Mouse (Mus musculus) heart, embryonic 11.5 days (tissue): ENCODE data around the gene Tmem191c. TPM values are rescaled to one million over a fixed set of nuclear protein-coding genes. Genes with fewer than 3 reads are reported as not detected.

ENCODE experiments used
- ATAC-seq: fragments of 200-750 bp; cut with Nextera tagmentation; replicated peaks from 2 replicates; pipeline ENCODE4 v1.8.0; 2017; ENCODE audit warnings: moderate library complexity; ENCODE audit not compliant: insufficient number of reproducible peaks, low FRiP score, low TSS enrichment
- H3K27ac ChIP-seq: fragments of 300-500 bp; sonication (generic); 2 replicates; pipeline ENCODE4 v1.5.1; 2014; ENCODE audit warnings: mild to moderate bottlenecking, low read depth, low read length
- H3K27me3 ChIP-seq: fragments of 300-500 bp; sonication (generic); 2 replicates; pipeline ENCODE4 v1.6.1; 2014; ENCODE audit warnings: mild to moderate bottlenecking, low read length, mixed read lengths; ENCODE audit not compliant: control insufficient read depth, insufficient read depth
- H3K36me3 ChIP-seq: fragments of 300-500 bp; sonication (generic); 2 replicates; pipeline ENCODE4 v1.6.1; 2014; ENCODE audit warnings: mild to moderate bottlenecking, low read length, moderate library complexity, mixed read lengths; ENCODE audit not compliant: control insufficient read depth, insufficient read depth
- H3K4me1 ChIP-seq: fragments of 300-500 bp; sonication (generic); 2 replicates; pipeline ENCODE4 v1.6.1; 2014; ENCODE audit warnings: low read length; ENCODE audit not compliant: control insufficient read depth, insufficient read depth
- H3K4me2 ChIP-seq: fragments of 300-500 bp; sonication (generic); 2 replicates; pipeline ENCODE4 v1.6.1; 2014; ENCODE audit warnings: mild to moderate bottlenecking, moderate library complexity
- H3K4me3 ChIP-seq: fragments of 300-500 bp; sonication (generic); 2 replicates; pipeline ENCODE4 v1.5.1; 2014; ENCODE audit warnings: low read depth, low read length
- H3K9ac ChIP-seq: fragments of 300-500 bp; sonication (generic); 2 replicates; pipeline ENCODE4 v1.6.1; 2014; ENCODE audit warnings: mild to moderate bottlenecking, low read depth, low read length, moderate library complexity
- H3K9me3 ChIP-seq: fragments of 300-500 bp; sonication (generic); replicated peaks from 2 replicates; pipeline ENCODE4 v1.6.1; 2016; ENCODE audit warnings: low read length; ENCODE audit not compliant: control insufficient read depth
- WGBS: fragments of 180-500 bp; shearing (Covaris S2); extraction: QIAGEN DNeasy Blood & Tissue Kit; methylation state at CpG from one replicate; pipeline ENCODE4 v1.1.7; 2014; ENCODE audit not compliant: insufficient replicate concordance; 5-methylcytosine and 5-hydroxymethylcytosine counted together
- polyA plus RNA-seq: library from polyadenylated mRNA; unstranded; fragments of >200 nt; fragmentation: Nextera tagmentation; extraction: Ambion mirVana; gene quantifications from 2 replicates; pipeline ENCODE4 v1.2.1, GENCODE M21; 2014

Gene Tmem191c
- polyA plus RNA-seq, 1 experiment from 2014 or later, result 4.9 TPM

- Histone ChIP-seq H3K4me3 (peak overlapping the region; percentile 47), H3K4me2 (peak overlapping the region; percentile 86), H3K9ac (peak overlapping the region; percentile 25; the same call in 1 of the 2 replicates), H3K27ac (no peak overlapping the region), H3K27me3 (peaks cover 22% of the 10 kb centered on the region), H3K4me1 (peaks cover 13% of the 10 kb centered on the region), H3K9me3 (no peaks in the 10 kb centered on the region), H3K36me3 (peaks cover 10% of the 10 kb centered on the region; the same call in 1 of the 2 replicates)
- under 1% methylated on average over 60 of the region's 62 CpGs for WGBS
- peak; percentile 81 for ATAC-seq
Observed at GRCm38 (mm10) chr16:17276164-17277151, 581 bp downstream of the Tmem191c start.

GRCm38 (mm10) chr16:17277342-17278211 is 1.7 kb downstream of the Tmem191c start:
- ATAC-seq, result no peak
- Histone ChIP-seq H3K4me1 (peaks cover 13% of the 10 kb centered on the region), H3K27me3 (peaks cover 22% of the 10 kb centered on the region), H3K9ac (no peak overlapping the region), H3K27ac (no peak overlapping the region), H3K9me3 (no peaks in the 10 kb centered on the region), H3K4me2 (peak overlapping the region; percentile 86), H3K36me3 (peaks cover 15% of the 10 kb centered on the region; the same call in 1 of the 2 replicates), H3K4me3 (peak overlapping the region; percentile 47)
- WGBS, result 4% methylated on average over 61 of the region's 61 CpGs

DNA sequence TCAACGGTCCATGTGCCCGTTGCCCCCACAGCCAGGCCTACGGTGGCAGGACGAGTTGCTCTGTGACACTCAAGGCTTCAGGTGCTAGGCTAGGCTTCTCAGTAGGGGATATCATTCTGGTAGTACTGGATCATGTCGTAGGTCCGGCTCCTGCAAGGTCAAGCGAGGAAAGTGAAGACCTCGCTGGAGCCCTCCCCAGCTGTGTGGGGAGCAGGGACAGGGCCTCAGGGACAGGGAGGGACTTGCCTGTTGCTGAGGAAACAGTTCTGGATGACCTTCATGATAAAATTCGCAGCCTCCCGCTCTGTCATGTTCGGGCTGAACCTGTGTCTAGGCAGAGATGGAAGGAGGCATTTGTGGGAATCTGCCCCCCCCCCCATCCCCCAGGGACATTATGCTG is 4.6 kb downstream of the Tmem191c start:
- ATAC-seq, result no peak
- 87% methylated on average over 11 of the region's 11 CpGs for WGBS
- Histone ChIP-seq H3K36me3 (peaks cover 29% of the 10 kb centered on the region), H3K9ac (no peak overlapping the region), H3K9me3 (no peaks in the 10 kb centered on the region), H3K4me3 (no peak overlapping the region), H3K4me2 (no peak overlapping the region), H3K4me1 (peaks cover 15% of the 10 kb centered on the region), H3K27me3 (peaks cover 22% of the 10 kb centered on the region), H3K27ac (no peak overlapping the region)

GRCm38 (mm10) chr16:17283151-17283550 is 7.3 kb downstream of the Tmem191c start:
- Histone ChIP-seq H3K4me2 (no peak overlapping the region), H3K27ac (no peak overlapping the region), H3K36me3 (peaks cover 35% of the 10 kb centered on the region), H3K4me1 (peaks cover 2% of the 10 kb centered on the region; the same call in 1 of the 2 replicates), H3K4me3 (no peak overlapping the region), H3K9ac (no peak overlapping the region), H3K9me3 (no peaks in the 10 kb centered on the region), H3K27me3 (peaks cover 11% of the 10 kb centered on the region)
- 72% methylated on average over 6 of the region's 6 CpGs for WGBS
- ATAC-seq, result no peak

- Histone ChIP-seq H3K9ac (no peak overlapping the region), H3K27me3 (no peaks in the 10 kb centered on the region)
Observed at GRCm38 (mm10) chr16:17287103-17287502, 11.2 kb downstream of the Tmem191c start.

GRCm38 (mm10) chr16:17291016-17291415 is 15.1 kb downstream of the Tmem191c start:
- H3K4me2 ChIP-seq, result no peak overlapping the region
- ATAC-seq, result no peak
- no peaks in the 10 kb centered on the region for H3K4me1 ChIP-seq
- H3K9me3 ChIP-seq, result no peaks in the 10 kb centered on the region
- H3K9ac ChIP-seq, result no peak overlapping the region
- H3K27ac ChIP-seq, result no peak overlapping the region
- no peaks in the 10 kb centered on the region for H3K27me3 ChIP-seq
- H3K36me3 ChIP-seq, result peaks cover 14% of the 10 kb centered on the region; the same call in 1 of the 2 replicates
- H3K4me3 ChIP-seq, result no peak overlapping the region
- 93% methylated on average over 2 of the region's 2 CpGs for WGBS

More at GRCm38 (mm10) chr16:17287103-17287502, 11.2 kb downstream of the Tmem191c start:
- Histone ChIP-seq H3K4me3 (no peak overlapping the region), H3K27ac (no peak overlapping the region), H3K4me2 (no peak overlapping the region), H3K36me3 (peaks cover 24% of the 10 kb centered on the region), H3K4me1 (0 out of 2 replicates have a peak, but pooled peaks cover 2% of the 10 kb centered on the region), H3K9me3 (no peaks in the 10 kb centered on the region)
- ATAC-seq, result no peak
- 90% methylated on average over 2 of the region's 2 CpGs for WGBS

DNA sequence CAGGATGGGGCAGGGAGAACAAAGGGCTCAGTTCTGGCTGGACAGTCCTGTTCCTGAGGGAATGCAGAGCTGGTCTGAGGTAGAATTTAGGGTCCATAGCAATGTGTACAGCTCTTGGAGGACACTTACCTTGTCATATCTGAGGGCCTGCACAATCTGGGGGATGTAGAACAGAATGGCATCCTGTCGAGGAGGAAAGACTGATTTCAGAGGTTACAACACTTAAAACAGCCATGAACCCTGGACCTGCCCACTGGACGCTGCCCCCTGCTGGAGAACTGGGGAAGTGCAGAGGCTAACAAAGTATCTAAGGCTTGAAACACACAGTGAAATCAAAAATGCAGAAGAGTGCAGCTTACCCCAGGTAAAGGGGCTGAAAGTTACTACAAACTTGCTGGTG is 16.9 kb downstream of the Tmem191c start:
- H3K27ac ChIP-seq, result no peak overlapping the region
- H3K36me3 ChIP-seq, result peaks cover 19% of the 10 kb centered on the region; the same call in 1 of the 2 replicates
- no peak overlapping the region for H3K4me2 ChIP-seq
- no peak overlapping the region for H3K9ac ChIP-seq
- H3K9me3 ChIP-seq, result no peaks in the 10 kb centered on the region
- no peak overlapping the region for H3K4me3 ChIP-seq
- no peaks in the 10 kb centered on the region for H3K4me1 ChIP-seq
- 4% methylated on average over 2 of the region's 2 CpGs for WGBS
- no peak for ATAC-seq
- no peaks in the 10 kb centered on the region for H3K27me3 ChIP-seq

- Histone ChIP-seq H3K9me3 (no peaks in the 10 kb centered on the region), H3K4me1 (no peaks in the 10 kb centered on the region), H3K36me3 (peaks cover 31% of the 10 kb centered on the region), H3K4me3 (no peak overlapping the region), H3K4me2 (no peak overlapping the region), H3K27ac (no peak overlapping the region), H3K27me3 (no peaks in the 10 kb centered on the region), H3K9ac (no peak overlapping the region)
- ATAC-seq, result no peak
- 92% methylated on average over 3 of the region's 3 CpGs for WGBS
Observed at GRCm38 (mm10) chr16:17300818-17301217, 24.9 kb downstream of the Tmem191c start.
